Mouse (Mus musculus) neutrophil, adult 5-6 weeks (primary cell): ENCODE data around the gene Pcsk2. TPM values are rescaled to one million over a fixed set of nuclear protein-coding genes. Genes with fewer than 3 reads are reported as not detected.

Source experiments
- ATAC-seq: fragments of 151-379, 151-347 bp; 2 replicates; pipeline ENCODE4 v1.8.0; 2017; ENCODE audit warnings: mild to moderate bottlenecking, moderate TSS enrichment; ENCODE audit not compliant: insufficient number of reproducible peaks, poor library complexity, low FRiP score, severe bottlenecking; ENCODE audit errors: extremely low read depth
- total RNA-seq: library from RNA; stranded (forward); fragments of 200-1000 nt; gene quantifications from 2 replicates; pipeline ENCODE4 v1.2.3, GENCODE M21; 2017

The Pcsk2 gene
- total RNA-seq, 1 experiment from 2014 or later = 0.12 TPM

GRCm38 (mm10) chr2:143620916-143621315 is 75.0 kb downstream of the Pcsk2 start:
- ATAC-seq = no peak

GRCm38 (mm10) chr2:143623916-143624315 is 78.0 kb downstream of the Pcsk2 start:
- no peak for ATAC-seq

GRCm38 (mm10) chr2:143643305-143643704 is 97.3 kb downstream of the Pcsk2 start:
- no peak for ATAC-seq

- no peak for ATAC-seq
These were observed 98.4 kb downstream of the Pcsk2 start for GRCm38 (mm10) chr2:143644374-143644773.

- no peak for ATAC-seq
These were observed 100.0 kb downstream of the Pcsk2 start for GRCm38 (mm10) chr2:143646001-143646400.

- no peak for ATAC-seq
These were observed 108.7 kb downstream of the Pcsk2 start for GRCm38 (mm10) chr2:143654621-143655020.

- ATAC-seq = no peak
These were observed 111.0 kb downstream of the Pcsk2 start for GRCm38 (mm10) chr2:143656968-143657367.

GRCm38 (mm10) chr2:143666785-143667184 is 120.8 kb downstream of the Pcsk2 start:
- ATAC-seq = no peak

- ATAC-seq = no peak
These were observed 131.9 kb downstream of the Pcsk2 start for GRCm38 (mm10) chr2:143677869-143678268.

- no peak for ATAC-seq
These were observed 133.6 kb downstream of the Pcsk2 start for GRCm38 (mm10) chr2:143679513-143679912.

- no peak for ATAC-seq
These were observed 136.1 kb downstream of the Pcsk2 start for GRCm38 (mm10) chr2:143681873-143682555.

- no peak for ATAC-seq
These were observed 137.6 kb downstream of the Pcsk2 start for GRCm38 (mm10) chr2:143683513-143683912.

- ATAC-seq = no peak
These were observed 145.3 kb downstream of the Pcsk2 start for GRCm38 (mm10) chr2:143691244-143691643.

GRCm38 (mm10) chr2:143696026-143696557 is 150.1 kb downstream of the Pcsk2 start:
- ATAC-seq = no peak

GRCm38 (mm10) chr2:143696704-143697103 is 150.7 kb downstream of the Pcsk2 start:
- ATAC-seq = no peak

- ATAC-seq = no peak
These were observed 155.2 kb downstream of the Pcsk2 start for GRCm38 (mm10) chr2:143701141-143701540.

- no peak for ATAC-seq
These were observed 157.0 kb downstream of the Pcsk2 start for GRCm38 (mm10) chr2:143702931-143703344.

GRCm38 (mm10) chr2:143708205-143708604 is 162.2 kb downstream of the Pcsk2 start:
- ATAC-seq = no peak

GRCm38 (mm10) chr2:143709249-143709648 is 163.3 kb downstream of the Pcsk2 start:
- ATAC-seq = no peak

GRCm38 (mm10) chr2:143709979-143710378 is 164.0 kb downstream of the Pcsk2 start:
- no peak for ATAC-seq

- no peak for ATAC-seq
These were observed 165.9 kb downstream of the Pcsk2 start for GRCm38 (mm10) chr2:143711886-143712285.
